7 mouse cellular contexts compared by ENCODE assay signal in genomic region chr3:115642846-115643260, GRCm38 (mm10).
DNase-seq lines count a peak whose midpoint lies in the region; ATAC-seq and TF ChIP-seq lines count a peak whose summit lies in the region.

No protein-coding gene starts in this region.

- peak; percentile 88 for DNase-seq in adrenal gland, postnatal 10 days
- DNase-seq in embryonic facial prominence, embryonic 10.5 days (ENCODE audit: low spot score): peak; percentile 86
- peak; percentile 88 for DNase-seq in limb, embryonic 10.5 days (ENCODE audit: low spot score)

- H3K9me3 ChIP-seq in embryonic facial prominence, embryonic 10.5 days: no peaks in the 10 kb centered on the region
- H3K9me3 ChIP-seq in intestine, postnatal 0 days (ENCODE audit: control insufficient read depth): no peaks in the 10 kb centered on the region
- H3K9me3 ChIP-seq in limb, embryonic 10.5 days (replicated peaks): no peaks in the 10 kb centered on the region
- H3K9me3 ChIP-seq in midbrain, embryonic 12.5 days: no peaks in the 10 kb centered on the region

- H3K36me3 ChIP-seq in embryonic facial prominence, embryonic 10.5 days (replicated peaks): no peaks in the 10 kb centered on the region
- H3K36me3 ChIP-seq in intestine, postnatal 0 days (ENCODE audit: control insufficient read depth, insufficient read depth): no peaks in the 10 kb centered on the region
- no peaks in the 10 kb centered on the region for H3K36me3 ChIP-seq in limb, embryonic 10.5 days
- no peaks in the 10 kb centered on the region for H3K36me3 ChIP-seq in midbrain, embryonic 12.5 days
- H3K36me3 ChIP-seq in small intestine, adult 2 months (ENCODE audit: control insufficient read depth, insufficient read depth, low read length): no peaks in the 10 kb centered on the region

- H3K4me3 ChIP-seq in embryonic facial prominence, embryonic 10.5 days: peak overlapping the region; percentile 62
- H3K4me3 ChIP-seq in intestine, postnatal 0 days (ENCODE audit: low read depth, low read length): peak overlapping the region; percentile 36
- H3K4me3 ChIP-seq in limb, embryonic 10.5 days: peak overlapping the region; percentile 56
- H3K4me3 ChIP-seq in midbrain, embryonic 12.5 days: peak overlapping the region; percentile 52
- peak overlapping the region; percentile 34 for H3K4me3 ChIP-seq in small intestine, adult 2 months (ENCODE audit: low read depth, low read length)

- H3K27me3 ChIP-seq in embryonic facial prominence, embryonic 10.5 days (replicated peaks; ENCODE audit: low read depth, poor library complexity, severe bottlenecking): no peaks in the 10 kb centered on the region
- H3K27me3 ChIP-seq in intestine, postnatal 0 days (replicated peaks; ENCODE audit: control insufficient read depth, insufficient read depth, low read length): no peaks in the 10 kb centered on the region
- no peaks in the 10 kb centered on the region for H3K27me3 ChIP-seq in limb, embryonic 10.5 days (ENCODE audit: low read depth, poor library complexity, severe bottlenecking)
- no peaks in the 10 kb centered on the region for H3K27me3 ChIP-seq in midbrain, embryonic 12.5 days
- H3K27me3 ChIP-seq in small intestine, adult 2 months (ENCODE audit: control insufficient read depth, insufficient read depth, low read length): no peaks in the 10 kb centered on the region

- peaks cover 22% of the 10 kb centered on the region for H3K4me1 ChIP-seq in embryonic facial prominence, embryonic 10.5 days
- 0 out of 2 replicates have a peak, but pooled peaks cover 3% of the 10 kb centered on the region for H3K4me1 ChIP-seq in intestine, postnatal 0 days (replicated peaks; ENCODE audit: control insufficient read depth, insufficient read depth, low read length)
- peaks cover 11% of the 10 kb centered on the region for H3K4me1 ChIP-seq in limb, embryonic 10.5 days
- H3K4me1 ChIP-seq in midbrain, embryonic 12.5 days: peaks cover 9% of the 10 kb centered on the region
- H3K4me1 ChIP-seq in small intestine, adult 2 months (ENCODE audit: control insufficient read depth, insufficient read depth, insufficient read length, low read length): no peaks in the 10 kb centered on the region

- ATAC-seq in granulocyte monocyte progenitor cell, adult 5-6 weeks (replicated peaks; ENCODE audit: poor library complexity, severe bottlenecking): peak; percentile 62
- ATAC-seq in intestine, postnatal 0 days: peak; percentile 63; the same call in 1 of the 2 replicates
- ATAC-seq in midbrain, embryonic 12.5 days (ENCODE audit: low FRiP score, low read depth): peak; percentile 17; the same call in 1 of the 2 replicates

- peak overlapping the region; percentile 82 for H3K27ac ChIP-seq in embryonic facial prominence, embryonic 10.5 days (replicated peaks)
- H3K27ac ChIP-seq in intestine, postnatal 0 days (ENCODE audit: low read depth, low read length): no peak overlapping the region
- peak overlapping the region; percentile 90 for H3K27ac ChIP-seq in limb, embryonic 10.5 days
- no peak overlapping the region for H3K27ac ChIP-seq in midbrain, embryonic 12.5 days (replicated peaks)
- H3K27ac ChIP-seq in small intestine, adult 2 months (ENCODE audit: insufficient read depth, low read depth, low read length): no peak overlapping the region

- H3K9ac ChIP-seq in intestine, postnatal 0 days (ENCODE audit: low read depth, low read length): no peak overlapping the region
- H3K9ac ChIP-seq in midbrain, embryonic 12.5 days (replicated peaks): 0 out of 2 replicates have a peak overlapping the region, but pooled peaks have one; percentile 57

- TF ChIP-seq POLR2A in small intestine, adult 2 months (IDR thresholded peaks at IDR 0.05; ENCODE audit: low read depth, low read length): no peak

- WGBS in embryonic facial prominence, embryonic 10.5 days: 7% methylated on average over 11 of the region's 11 CpGs
- 6% methylated on average over 11 of the region's 11 CpGs for WGBS in intestine, postnatal 0 days
- WGBS in limb, embryonic 10.5 days: 8% methylated on average over 11 of the region's 11 CpGs
- WGBS in midbrain, embryonic 12.5 days: 8% methylated on average over 11 of the region's 11 CpGs
- WGBS in small intestine, adult 2 months: 3% methylated on average over 11 of the region's 11 CpGs

- peak; percentile 89 for TF ChIP-seq CTCF in intestine, postnatal 0 days (IDR thresholded peaks at IDR 0.05; ENCODE audit: low read depth)
- peak; percentile 85 for TF ChIP-seq CTCF in small intestine, adult 2 months (IDR thresholded peaks at IDR 0.05; ENCODE audit: extremely low read depth, insufficient read length, insufficient replicate concordance, low read depth, low read length)

- peak overlapping the region; percentile 65 for H3K4me2 ChIP-seq in intestine, postnatal 0 days (replicated peaks; ENCODE audit: low read depth)
- H3K4me2 ChIP-seq in midbrain, embryonic 12.5 days (replicated peaks): peak overlapping the region; percentile 62

Comparison
In these comparisons a context has a peak if more than half of its experiments do, and no peak if none do; other contexts are left out.
1. H3K27ac ChIP-seq: peak in embryonic facial prominence, embryonic 10.5 days (single experiment) and limb, embryonic 10.5 days (single experiment); none in intestine, postnatal 0 days (single experiment), midbrain, embryonic 12.5 days (single experiment) and small intestine, adult 2 months (single experiment).
2. Peak in every context shown above with its lines, with median percentiles within 50 percentile points of each other: DNase-seq, H3K4me3 ChIP-seq and ATAC-seq.